Mouse (Mus musculus) intestine, postnatal 0 days (tissue): ENCODE data around the gene Naif1. TPM values are rescaled to one million over a fixed set of nuclear protein-coding genes. Genes with fewer than 3 reads are reported as not detected.

ENCODE experiments used
- ATAC-seq: fragments of 200-750 bp; cut with Nextera tagmentation; 2 replicates; pipeline ENCODE4 v1.8.0; 2017; ENCODE audit warnings: mild to moderate bottlenecking, moderate TSS enrichment, moderate library complexity
- H3K27ac ChIP-seq: fragments of 300-500 bp; sonication (generic); 2 replicates; pipeline ENCODE4 v1.5.1; 2014; ENCODE audit warnings: mild to moderate bottlenecking, low read depth, low read length, moderate library complexity
- H3K27me3 ChIP-seq: fragments of 300-500 bp; sonication (generic); replicated peaks from 2 replicates; pipeline ENCODE4 v1.6.1; 2014; ENCODE audit warnings: low read length, mixed read lengths; ENCODE audit not compliant: control insufficient read depth, insufficient read depth
- H3K36me3 ChIP-seq: fragments of 300-500 bp; sonication (generic); 2 replicates; pipeline ENCODE4 v1.6.1; 2014; ENCODE audit warnings: mild to moderate bottlenecking, moderate library complexity; ENCODE audit not compliant: control insufficient read depth, insufficient read depth
- H3K4me1 ChIP-seq: fragments of 300-500 bp; sonication (generic); replicated peaks from 2 replicates; pipeline ENCODE4 v1.6.1; 2014; ENCODE audit warnings: antibody characterized with exemption, low read length, mixed read lengths; ENCODE audit not compliant: control insufficient read depth, insufficient read depth
- H3K4me2 ChIP-seq: fragments of 300-500 bp; sonication (generic); replicated peaks from 2 replicates; pipeline ENCODE4 v1.6.1; 2014; ENCODE audit warnings: low read depth, mild to moderate bottlenecking, moderate library complexity
- H3K4me3 ChIP-seq: fragments of 300-500 bp; sonication (generic); 2 replicates; pipeline ENCODE4 v1.5.1; 2014; ENCODE audit warnings: low read depth, low read length
- H3K9ac ChIP-seq: fragments of 300-500 bp; sonication (generic); 2 replicates; pipeline ENCODE4 v1.6.1; 2014; ENCODE audit warnings: mild to moderate bottlenecking, low read depth, low read length
- H3K9me3 ChIP-seq: fragments of 300-500 bp; sonication (generic); 2 replicates; pipeline ENCODE4 v1.6.1; 2016; ENCODE audit warnings: mixed run types; ENCODE audit not compliant: control insufficient read depth
- CTCF ChIP-seq: sonication (generic); IDR thresholded peaks from 2 replicates; pipeline ENCODE4 v1.5.1; 2016; ENCODE audit warnings: low read depth, mild to moderate bottlenecking, control low read depth, antibody characterized with exemption, moderate library complexity
- WGBS: fragments of 180-500 bp; shearing (Covaris S2); extraction: QIAGEN DNeasy Blood & Tissue Kit; methylation state at CpG from one replicate; pipeline ENCODE4 v1.1.7; 2014; 5-methylcytosine and 5-hydroxymethylcytosine counted together
- polyA plus RNA-seq: library from polyadenylated mRNA; unstranded; fragments of >200 nt; fragmentation: Nextera tagmentation; extraction: Ambion mirVana; gene quantifications from 2 replicates; pipeline ENCODE4 v1.2.1, GENCODE M21; 2015

The Naif1 gene
- polyA plus RNA-seq, 1 experiment from 2014 or later: 2.9 TPM

DNA sequence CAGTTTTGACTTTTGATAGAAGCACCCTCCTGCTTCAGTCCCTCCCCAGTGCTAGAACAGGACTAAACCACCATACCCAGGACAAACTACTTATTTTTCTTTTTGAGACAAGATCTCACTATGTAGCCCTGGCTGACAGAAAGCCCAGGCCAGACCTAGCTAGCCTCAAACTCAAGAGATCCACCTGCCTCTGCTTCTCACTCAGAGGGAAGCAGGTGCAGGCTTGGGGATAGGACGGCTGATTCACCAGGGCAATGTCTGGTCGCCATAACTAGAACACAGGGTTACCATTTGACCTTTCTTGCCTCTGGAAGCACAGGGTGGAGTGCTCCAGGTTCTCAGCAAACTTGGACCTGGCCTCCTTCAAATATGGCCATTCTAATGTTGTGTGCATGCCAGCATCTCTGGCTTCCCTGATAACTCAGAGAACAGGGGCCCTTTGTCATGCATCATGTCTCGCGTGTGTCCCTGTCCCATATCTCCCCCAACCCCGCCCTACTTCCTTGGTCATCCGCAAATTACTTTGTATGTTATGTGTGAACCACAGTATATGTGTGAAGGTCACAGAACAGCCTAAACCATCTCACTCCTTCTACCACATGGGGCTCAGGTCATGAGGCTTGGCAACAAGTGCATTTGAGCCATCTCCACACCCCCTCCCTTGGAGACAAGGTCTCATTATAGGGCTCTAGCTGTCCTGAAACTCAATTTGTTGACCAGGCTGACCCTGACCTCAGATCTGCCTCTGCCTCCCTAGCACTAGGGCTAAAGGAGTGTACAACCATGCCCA is 37.3 kb upstream of the Naif1 start:
- no peak for ATAC-seq
- Histone ChIP-seq H3K4me3 (no peak overlapping the region), H3K36me3 (peaks cover 42% of the 10 kb centered on the region), H3K27ac (no peak overlapping the region), H3K4me1 (0 out of 2 replicates have a peak, but pooled peaks cover 3% of the 10 kb centered on the region), H3K4me2 (no peak overlapping the region), H3K27me3 (no peaks in the 10 kb centered on the region), H3K9ac (peak overlapping the region; percentile 3; the same call in 1 of the 2 replicates), H3K9me3 (no peaks in the 10 kb centered on the region)
- WGBS: 74% methylated on average over 6 of the region's 6 CpGs
- TF ChIP-seq CTCF: no peak

DNA sequence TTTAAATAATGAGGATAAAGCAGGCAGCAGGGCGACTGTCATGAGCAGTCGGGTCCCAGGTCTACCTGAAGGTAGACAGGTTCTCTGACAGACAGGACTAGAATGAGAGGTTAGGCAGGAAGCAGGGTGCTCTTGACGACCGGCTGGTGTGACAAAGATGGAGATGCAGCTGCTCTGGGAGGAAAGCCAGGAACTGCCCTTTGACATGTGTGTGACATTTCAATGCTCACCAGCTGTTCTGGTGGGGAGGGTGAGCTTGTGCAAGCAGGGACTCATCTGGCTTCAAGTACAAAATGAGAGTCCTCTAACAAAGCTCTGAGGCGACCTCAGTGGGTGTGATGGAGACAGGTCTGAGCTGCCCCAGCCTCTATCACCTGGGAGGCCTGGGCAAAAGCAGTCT is 36.3 kb upstream of the Naif1 start:
- no peak overlapping the region for H3K9ac ChIP-seq
- no peaks in the 10 kb centered on the region for H3K27me3 ChIP-seq
- peaks cover 52% of the 10 kb centered on the region for H3K36me3 ChIP-seq
- TF ChIP-seq CTCF: no peak
- H3K4me2 ChIP-seq: no peak overlapping the region
- no peak overlapping the region for H3K27ac ChIP-seq
- no peak overlapping the region for H3K4me3 ChIP-seq
- no peak for ATAC-seq
- no peaks in the 10 kb centered on the region for H3K9me3 ChIP-seq
- H3K4me1 ChIP-seq: no peaks in the 10 kb centered on the region
- WGBS: 55% methylated on average over 5 of the region's 5 CpGs

DNA sequence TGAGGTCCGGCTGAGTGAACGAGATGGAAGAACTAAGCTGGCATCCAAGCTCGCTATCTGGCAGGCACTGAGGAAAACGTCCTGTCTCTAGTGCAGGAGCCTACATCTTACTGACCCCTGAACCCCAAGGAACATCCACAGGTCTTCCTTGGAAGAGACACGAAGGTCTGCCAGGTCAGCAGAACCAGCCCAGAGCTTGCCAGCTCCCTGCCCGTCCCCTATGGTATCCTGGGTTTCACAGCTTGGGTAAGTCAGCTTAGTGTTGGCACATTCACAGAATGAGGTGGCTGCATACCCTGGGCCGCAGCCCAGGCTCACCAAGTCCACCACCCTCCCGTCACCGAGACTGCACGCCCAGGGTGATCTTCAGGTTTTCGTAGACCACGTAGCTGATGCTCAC is 34.5 kb upstream of the Naif1 start:
- Histone ChIP-seq H3K4me2 (no peak overlapping the region), H3K9me3 (no peaks in the 10 kb centered on the region), H3K27ac (no peak overlapping the region), H3K9ac (no peak overlapping the region), H3K36me3 (peaks cover 70% of the 10 kb centered on the region), H3K4me3 (no peak overlapping the region), H3K27me3 (no peaks in the 10 kb centered on the region), H3K4me1 (no peaks in the 10 kb centered on the region)
- WGBS: 87% methylated on average over 12 of the region's 12 CpGs
- no peak for ATAC-seq
- no peak for TF ChIP-seq CTCF

DNA sequence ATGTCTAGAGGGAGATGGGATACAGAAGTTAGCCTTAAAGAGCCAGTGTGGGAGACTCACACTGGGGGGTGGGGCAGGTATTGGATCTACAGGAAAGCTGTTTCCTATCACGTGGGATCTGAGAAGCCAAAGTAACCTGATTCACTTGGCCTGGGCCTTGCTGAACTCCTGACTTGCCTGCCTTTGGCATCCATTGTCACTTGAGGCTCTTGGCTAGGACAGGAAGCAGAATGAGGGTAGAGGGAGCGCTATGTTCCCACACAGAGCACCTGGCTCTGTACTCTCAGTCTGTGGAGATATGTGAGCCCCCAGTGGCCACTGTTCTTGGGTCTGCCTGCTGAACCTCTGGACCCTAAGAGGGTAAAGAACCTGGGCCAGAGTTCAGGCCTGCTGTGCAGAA is 33.7 kb upstream of the Naif1 start:
- H3K9me3 ChIP-seq: no peaks in the 10 kb centered on the region
- no peak overlapping the region for H3K9ac ChIP-seq
- peaks cover 76% of the 10 kb centered on the region for H3K36me3 ChIP-seq
- no peak for ATAC-seq
- WGBS: 78% methylated on average over 2 of the region's 2 CpGs
- TF ChIP-seq CTCF: no peak
- no peaks in the 10 kb centered on the region for H3K27me3 ChIP-seq
- no peak overlapping the region for H3K4me2 ChIP-seq
- no peak overlapping the region for H3K4me3 ChIP-seq
- H3K27ac ChIP-seq: no peak overlapping the region
- no peaks in the 10 kb centered on the region for H3K4me1 ChIP-seq

DNA sequence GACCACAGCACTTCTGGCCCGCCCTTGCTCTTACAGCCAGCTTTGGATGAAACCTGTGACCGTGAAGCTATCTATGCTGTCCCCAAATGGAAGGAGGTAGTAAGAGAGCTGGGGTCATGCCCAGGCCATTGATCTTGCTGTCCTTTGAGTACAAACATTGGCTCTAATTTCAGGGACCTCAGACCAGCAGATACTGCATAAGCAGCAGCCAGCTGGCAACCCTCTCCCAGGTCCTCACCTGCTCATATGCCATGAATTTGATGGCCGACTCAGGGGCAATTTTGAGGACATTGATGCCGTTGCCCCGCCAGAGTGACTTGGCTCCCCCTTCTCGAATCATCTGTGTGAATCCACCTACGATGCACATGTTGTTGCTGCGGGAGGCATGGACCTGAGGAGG is 32.8 kb upstream of the Naif1 start:
- Histone ChIP-seq H3K4me2 (no peak overlapping the region), H3K27ac (no peak overlapping the region; the same call in 1 of the 2 replicates), H3K4me1 (peaks cover 4% of the 10 kb centered on the region), H3K4me3 (no peak overlapping the region), H3K36me3 (peaks cover 76% of the 10 kb centered on the region), H3K9me3 (no peaks in the 10 kb centered on the region), H3K9ac (no peak overlapping the region), H3K27me3 (no peaks in the 10 kb centered on the region)
- 83% methylated on average over 8 of the region's 8 CpGs for WGBS
- TF ChIP-seq CTCF: no peak
- no peak for ATAC-seq

DNA sequence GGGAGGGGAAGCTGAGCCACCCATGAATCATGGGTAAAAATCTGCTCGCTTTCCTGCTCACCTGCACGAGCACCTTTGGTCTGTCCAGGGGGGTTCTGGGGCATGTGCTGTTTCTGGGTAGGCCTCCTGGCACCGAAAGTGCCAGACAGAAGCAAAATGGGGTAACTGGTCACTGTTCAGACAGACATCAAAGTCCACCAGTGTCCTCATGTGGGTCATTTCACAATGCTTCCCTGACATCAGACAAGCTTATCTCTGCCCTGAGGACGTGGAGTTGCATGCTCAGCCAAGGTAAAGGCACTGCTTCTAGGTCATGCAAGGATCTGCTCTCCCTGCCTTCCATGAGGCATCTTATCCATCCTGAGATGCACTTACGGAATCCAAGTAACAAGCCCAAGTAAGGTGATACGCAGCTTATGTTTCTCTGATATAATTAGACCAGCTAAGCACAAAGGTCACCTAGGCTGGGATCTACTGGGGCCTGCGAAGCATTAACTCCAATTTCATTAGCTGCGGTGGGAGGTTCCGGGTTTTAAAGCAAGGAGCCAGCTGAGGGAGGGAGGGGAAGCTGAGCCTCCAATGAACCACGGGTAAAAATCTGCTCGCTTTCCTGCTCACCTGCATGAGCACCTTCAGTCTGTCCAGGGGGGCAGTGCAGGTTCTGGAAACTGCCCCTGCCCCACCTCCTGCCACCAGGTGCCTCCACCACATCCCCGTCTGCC is 31.7 kb upstream of the Naif1 start:
- H3K27ac ChIP-seq: peak overlapping the region; percentile 77
- whole genome bisulfite sequencing: 49% methylated on average over 12 of the region's 12 CpGs

More for the DNA sequence above, 31.7 kb upstream of the Naif1 start:
- 0 out of 2 replicates have a peak overlapping the region, but pooled peaks have one; percentile 7 for H3K9ac ChIP-seq
- H3K9me3 ChIP-seq: no peaks in the 10 kb centered on the region
- peak; percentile 34; the same call in 1 of the 2 replicates for TF ChIP-seq CTCF
- peak; percentile 82 for ATAC-seq
- H3K4me1 ChIP-seq: peaks cover 6% of the 10 kb centered on the region
- peaks cover 76% of the 10 kb centered on the region for H3K36me3 ChIP-seq
- H3K27me3 ChIP-seq: no peaks in the 10 kb centered on the region
- H3K4me2 ChIP-seq: no peak overlapping the region
- no peak overlapping the region for H3K4me3 ChIP-seq
